Mouse (Mus musculus) c-Kit-negative CD71-positive TER-119-positive erythroid progenitor cells, embryonic 14.5 days (primary cell): ENCODE data around the gene Cpa4.

Experiments used
- DNase-seq: peaks from one replicate; pipeline ENCODE4 v3.0.0-alpha.2; 2013; ENCODE audit warnings: low read depth, low spot score

The Cpa4 gene

GRCm38 (mm10) chr6:30568069-30568468 lies at the start of gene Cpa4:
Gene Cpa4, plus strand, starts transcription at chr6:30568369.
- DNase-seq: no peak

DNA sequence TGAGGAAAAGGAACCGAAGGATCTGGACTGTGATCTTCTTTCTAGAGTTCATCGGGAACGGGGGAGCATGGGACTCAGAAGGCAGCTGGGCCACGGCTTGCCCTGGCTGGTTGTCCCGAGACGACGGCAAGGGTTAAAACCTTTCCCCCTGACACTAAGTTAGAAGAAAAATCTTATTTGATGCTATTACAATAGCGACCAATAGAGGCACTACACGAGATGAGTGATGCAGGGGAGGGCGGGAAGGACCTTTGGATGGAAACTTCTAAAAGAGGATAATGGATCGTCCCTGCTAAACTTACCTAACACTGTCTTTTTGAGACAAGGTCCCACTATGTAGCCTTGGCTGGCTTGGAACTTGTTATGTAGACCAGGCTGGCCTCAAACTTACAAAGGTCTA lies 47.8 kb upstream of the Cpa4 start:
- no peak for DNase-seq

- DNase-seq: no peak
These were observed 42.5 kb upstream of the Cpa4 start for GRCm38 (mm10) chr6:30525456-30526332.

DNA sequence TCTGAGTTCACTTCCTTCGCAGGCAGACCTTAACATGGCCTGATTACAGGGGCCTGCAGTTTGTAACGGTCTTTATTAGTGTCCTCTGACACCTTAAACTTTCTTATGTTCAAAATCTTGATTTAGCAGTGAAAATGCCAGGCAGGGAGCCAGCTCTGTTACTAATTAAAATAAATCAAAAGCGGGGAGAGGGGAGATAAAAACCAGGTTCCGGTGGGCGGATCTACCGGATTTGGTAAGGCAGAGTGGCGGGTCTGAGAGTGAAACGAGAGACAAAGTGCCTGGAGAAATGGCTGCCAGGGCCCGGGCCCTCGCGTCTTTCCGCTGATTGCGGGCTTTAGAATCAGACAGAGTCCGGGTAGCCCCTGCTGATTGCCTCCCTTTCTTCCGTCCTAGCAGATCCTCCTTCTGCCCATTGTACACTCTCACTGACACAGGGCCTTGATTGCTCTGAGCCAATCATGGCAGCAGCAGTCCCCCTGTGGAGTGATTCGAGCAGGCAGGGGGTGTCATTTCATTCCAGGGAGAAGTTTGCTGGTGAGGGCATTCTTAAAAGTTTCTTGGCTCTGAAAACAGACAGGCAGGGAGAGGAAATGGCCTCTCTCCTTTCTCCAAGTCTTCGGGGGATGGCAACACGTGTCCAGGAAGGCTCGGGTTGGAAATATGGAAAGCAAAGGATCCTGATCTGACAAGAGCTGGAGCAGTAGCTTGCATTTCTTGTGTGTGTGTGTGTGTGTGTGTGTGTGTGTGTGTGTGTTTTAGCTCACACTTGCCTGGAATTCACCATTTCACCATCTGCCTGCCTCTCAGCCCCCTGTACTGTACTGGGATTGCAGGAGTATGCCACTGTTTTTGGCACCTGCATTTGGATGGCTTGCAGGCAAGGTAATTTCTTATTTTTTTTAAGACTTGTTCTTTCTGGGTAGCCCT lies 41.3 kb upstream of the Cpa4 start:
- DNase-seq: no peak

GRCm38 (mm10) chr6:30528800-30529199 lies 39.4 kb upstream of the Cpa4 start:
- DNase-seq: no peak

GRCm38 (mm10) chr6:30535340-30535739 lies 32.8 kb upstream of the Cpa4 start:
- no peak for DNase-seq

- no peak for DNase-seq
These were observed 29.9 kb upstream of the Cpa4 start for GRCm38 (mm10) chr6:30538240-30538639.

- no peak for DNase-seq
These were observed 29.4 kb upstream of the Cpa4 start for GRCm38 (mm10) chr6:30538800-30539199.

GRCm38 (mm10) chr6:30541009-30541799 lies 27.0 kb upstream of the Cpa4 start, which contains the start of gene Cpa2:
Gene Cpa2, plus strand, starts transcription at chr6:30541582.
- no peak for DNase-seq

- DNase-seq: no peak
These were observed 25.9 kb upstream of the Cpa4 start for GRCm38 (mm10) chr6:30542277-30542676.

GRCm38 (mm10) chr6:30543077-30543476 lies 25.1 kb upstream of the Cpa4 start:
- DNase-seq: no peak

GRCm38 (mm10) chr6:30543851-30544250 lies 24.3 kb upstream of the Cpa4 start:
- DNase-seq: no peak

DNA sequence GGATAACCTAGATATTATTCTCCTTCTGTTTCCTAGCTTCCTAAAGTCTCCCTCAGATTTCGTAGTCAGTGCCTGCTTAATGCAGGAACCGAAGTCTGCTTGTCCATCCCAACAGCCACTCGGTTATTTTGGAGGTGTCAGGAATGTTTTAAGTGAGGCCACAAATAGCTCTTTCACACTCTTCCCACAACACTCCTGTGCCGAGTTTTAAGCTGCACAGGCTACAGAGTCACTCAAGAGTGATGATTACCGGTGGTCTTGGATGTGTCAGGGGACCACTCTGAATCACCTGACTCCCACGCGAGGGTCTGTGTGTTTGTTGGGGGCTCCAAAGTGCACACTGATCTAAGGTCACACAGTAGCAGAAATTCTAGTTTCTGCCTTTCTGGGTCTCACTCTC lies 22.5 kb upstream of the Cpa4 start:
- DNase-seq: no peak

- DNase-seq: no peak
These were observed 21.4 kb upstream of the Cpa4 start for GRCm38 (mm10) chr6:30546571-30547273.

- DNase-seq: no peak
These were observed 20.9 kb upstream of the Cpa4 start for GRCm38 (mm10) chr6:30547274-30547645.

DNA sequence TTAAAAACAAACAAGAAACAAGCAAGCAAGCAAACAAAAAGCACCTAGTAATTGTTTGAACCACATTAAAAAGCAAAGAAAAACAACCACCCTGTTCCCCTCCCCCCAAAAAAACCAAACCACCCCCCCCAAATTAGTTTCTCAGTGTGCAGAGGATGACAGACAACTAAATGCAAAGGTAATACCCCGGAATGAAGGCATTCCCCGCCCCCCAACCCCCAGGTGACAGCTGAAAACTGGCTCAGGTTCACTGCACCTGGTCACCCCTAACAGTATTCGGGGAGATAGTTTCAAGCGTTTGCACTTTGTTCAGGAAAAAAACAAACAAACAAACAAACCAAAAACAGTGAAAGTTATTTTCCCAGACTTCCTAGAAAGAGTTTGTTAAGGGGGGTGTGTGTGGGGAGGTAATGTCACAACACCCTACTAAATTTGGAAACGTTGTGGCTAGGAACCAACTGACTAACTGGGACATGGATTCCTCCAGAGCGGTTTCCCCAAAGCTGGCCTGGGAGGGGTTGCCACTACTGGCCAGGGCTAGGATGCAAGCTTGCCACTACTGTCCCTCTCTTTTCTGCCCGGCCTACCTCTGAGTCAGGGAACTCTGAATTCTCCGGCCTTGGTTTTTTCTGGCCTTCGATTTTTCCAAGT lies 20.4 kb upstream of the Cpa4 start:
- DNase-seq: no peak

- no peak for DNase-seq
These were observed 18.9 kb upstream of the Cpa4 start for GRCm38 (mm10) chr6:30549231-30549761.

DNA sequence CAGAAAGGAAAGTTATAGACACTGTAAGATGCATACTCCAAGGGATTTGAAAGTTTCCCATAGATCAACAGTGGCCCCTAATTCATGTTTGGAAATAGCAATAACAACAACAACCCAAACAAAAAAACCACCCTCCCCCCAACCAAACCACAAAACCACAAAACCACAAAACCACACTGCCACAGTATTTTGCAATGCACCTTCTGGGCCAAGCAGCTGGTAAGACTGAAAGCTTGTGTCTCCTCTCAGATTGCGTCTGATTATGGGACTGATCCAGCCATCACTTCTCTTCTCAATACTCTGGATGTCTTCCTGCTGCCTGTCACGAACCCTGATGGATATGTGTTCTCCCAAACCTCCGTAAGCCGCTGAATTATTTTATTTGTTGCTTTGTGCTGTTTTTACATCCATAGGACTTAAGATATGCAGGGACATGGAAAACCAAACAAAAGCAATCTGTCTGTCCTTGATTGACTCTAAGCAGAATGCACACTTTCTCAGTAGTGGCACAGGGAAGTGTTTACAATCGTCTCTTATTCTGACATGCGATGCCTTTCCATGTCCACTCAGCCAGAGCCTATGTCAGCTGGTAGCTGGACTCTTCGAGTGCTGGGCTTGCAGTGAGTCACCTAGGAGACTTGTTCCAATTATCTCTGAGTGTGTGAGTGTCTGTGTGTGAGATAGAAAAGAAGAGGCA lies 17.5 kb upstream of the Cpa4 start:
- DNase-seq: no peak

GRCm38 (mm10) chr6:30551193-30551515 lies 17.0 kb upstream of the Cpa4 start:
- DNase-seq: no peak
